19 mouse cellular contexts compared by ENCODE assay signal in the genomic region with DNA sequence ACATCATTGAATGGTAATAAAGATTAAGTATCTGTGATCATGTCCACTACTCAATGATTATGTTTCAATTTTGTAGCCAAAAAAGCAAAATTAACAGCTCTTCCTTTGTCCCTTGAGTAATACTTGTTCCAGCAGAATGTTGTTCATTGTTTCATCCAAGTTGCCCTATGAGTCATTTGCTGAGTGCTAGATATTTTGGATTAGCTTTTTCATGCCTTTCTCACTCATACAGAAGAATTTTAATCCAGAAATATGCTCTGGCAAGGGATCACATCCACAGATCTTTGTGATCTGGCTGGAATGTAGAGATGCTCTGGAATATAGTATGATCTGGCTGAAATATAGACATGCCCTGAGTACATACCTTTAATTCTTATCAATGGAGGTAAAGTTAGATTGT.
DNase-seq lines count a peak whose midpoint lies in the region; ATAC-seq and TF ChIP-seq lines count a peak whose summit lies in the region.
"Had no signal": no experiment of that assay in that cellular context is flagged by ENCODE, and none has a peak within 500 bp of the region (broad histone marks: within the 10 kb centered on the region; RNA-seq: fewer than 3 reads in every experiment).

No protein-coding gene starts in this region.

- TF ChIP-seq EP300 in liver, postnatal 0 days (IDR thresholded peaks at IDR 0.05; ENCODE audit: low read depth), result no peak

- H3K27ac ChIP-seq in liver, postnatal 0 days (ENCODE audit: low read depth), result no peak overlapping the region
- no peak overlapping the region for H3K27ac ChIP-seq in forebrain, embryonic 12.5 days
- H3K27ac ChIP-seq: embryonic facial prominence, embryonic 10.5 days; embryonic facial prominence, embryonic 12.5 days had no signal

- no peak overlapping the region for H3K9ac ChIP-seq in liver, postnatal 0 days (replicated peaks)
- H3K9ac ChIP-seq in forebrain, embryonic 12.5 days, result no peak overlapping the region
- H3K9ac ChIP-seq: embryonic facial prominence, embryonic 12.5 days had no signal

- TF ChIP-seq CTCF in liver, postnatal 0 days (IDR thresholded peaks at IDR 0.05; ENCODE audit: low read depth), result no peak

- H3K9me3 ChIP-seq in liver, postnatal 0 days (ENCODE audit: low read length), result no peaks in the 10 kb centered on the region
- no peaks in the 10 kb centered on the region; the same call in 1 of the 2 replicates for H3K9me3 ChIP-seq in forebrain, embryonic 12.5 days
- H3K9me3 ChIP-seq: embryonic facial prominence, embryonic 10.5 days; embryonic facial prominence, embryonic 12.5 days had no signal

- H3K4me2 ChIP-seq in liver, postnatal 0 days (ENCODE audit: low read depth, low read length), result no peak overlapping the region
- no peak overlapping the region for H3K4me2 ChIP-seq in forebrain, embryonic 12.5 days
- H3K4me2 ChIP-seq: embryonic facial prominence, embryonic 12.5 days had no signal

- no peaks in the 10 kb centered on the region for H3K36me3 ChIP-seq in liver, postnatal 0 days (replicated peaks; ENCODE audit: insufficient read depth, low read length)
- H3K36me3 ChIP-seq in forebrain, embryonic 12.5 days (replicated peaks), result no peaks in the 10 kb centered on the region
- H3K36me3 ChIP-seq: embryonic facial prominence, embryonic 12.5 days had no signal

- peak; percentile 12 for DNase-seq in 3134 (ENCODE audit: extremely low read depth, insufficient read length, low spot score)
- DNase-seq in 3T3-L1 (ENCODE audit: low read depth, low spot score), result peak; percentile 45
- DNase-seq in skeletal muscle tissue, adult 2 months (ENCODE audit: low read depth, low spot score), result peak; percentile 27
- no peak for DNase-seq in liver, postnatal 0 days
- DNase-seq: adrenal gland, adult 8-10 months; adrenal gland, postnatal 14 days; adrenal gland, postnatal 36 days; cerebellum, adult 11-12 months; cerebellum, adult 2 months; cerebellum, adult 9-10 months; cerebellum, postnatal 10 days; cerebellum, postnatal 25 days had no signal

- no peak overlapping the region for H3K4me3 ChIP-seq in liver, postnatal 0 days (ENCODE audit: low read depth, low read length)
- no peak overlapping the region for H3K4me3 ChIP-seq in forebrain, embryonic 12.5 days (replicated peaks)
- H3K4me3 ChIP-seq: embryonic facial prominence, embryonic 10.5 days; embryonic facial prominence, embryonic 12.5 days had no signal

- no peak for ATAC-seq in liver, postnatal 0 days
- no peak for ATAC-seq in forebrain, embryonic 12.5 days (ENCODE audit: low FRiP score)
- ATAC-seq: activated CD4-positive, CD25-positive, alpha-beta regulatory T cell, adult 4 months; forebrain, embryonic 14.5 days; forebrain, embryonic 16.5 days; Patski had no signal

- H3K4me1 ChIP-seq in liver, postnatal 0 days (ENCODE audit: insufficient read depth), result no peaks in the 10 kb centered on the region
- H3K4me1 ChIP-seq in forebrain, embryonic 12.5 days, result no peaks in the 10 kb centered on the region
- H3K4me1 ChIP-seq: embryonic facial prominence, embryonic 10.5 days; embryonic facial prominence, embryonic 12.5 days had no signal

- H3K27me3 ChIP-seq in liver, postnatal 0 days (ENCODE audit: insufficient read depth, low read length), result no peaks in the 10 kb centered on the region
- H3K27me3 ChIP-seq in forebrain, embryonic 12.5 days, result no peaks in the 10 kb centered on the region
- H3K27me3 ChIP-seq: embryonic facial prominence, embryonic 12.5 days; Patski had no signal
